Mouse (Mus musculus) E14TG2a.4 (cell line): Measurements from ENCODE around the gene Tec.

Experiments
- CTCF ChIP-seq: conservative IDR thresholded peaks from 2 replicates; pipeline ENCODE4 v1.5.1; 2014; ENCODE audit warnings: low read length
- POU5F1 ChIP-seq: IDR thresholded peaks from 2 replicates; pipeline ENCODE4 v1.6.1; 2014; ENCODE audit warnings: low read length, borderline replicate concordance

- TF ChIP-seq CTCF (no peak), POU5F1 (no peak)
These were observed 85.2 kb downstream of the Tec start for GRCm38 (mm10) chr5:72783123-72783522.
